Mouse (Mus musculus) small intestine, adult 2 months (tissue): ENCODE measurements around the gene Pex11b. TPM values are rescaled to one million over a fixed set of nuclear protein-coding genes. Genes with fewer than 3 reads are reported as not detected.

ENCODE experiments used
- H3K27ac ChIP-seq: fragments of 200-500 bp; 2 replicates; pipeline ENCODE4 v1.5.1; 2012; ENCODE audit warnings: low read depth, low read length, control low read depth, inconsistent platforms; ENCODE audit not compliant: insufficient read depth
- H3K27me3 ChIP-seq: fragments of 200-500 bp; 2 replicates; pipeline ENCODE4 v1.6.1; 2012; ENCODE audit warnings: mild to moderate bottlenecking, moderate library complexity, low read length, inconsistent platforms; ENCODE audit not compliant: control insufficient read depth, insufficient read depth
- H3K36me3 ChIP-seq: fragments of 200-500 bp; 2 replicates; pipeline ENCODE4 v1.6.1; 2012; ENCODE audit warnings: mild to moderate bottlenecking, low read length, control low read depth, inconsistent platforms; ENCODE audit not compliant: control insufficient read depth, insufficient read depth
- H3K4me1 ChIP-seq: fragments of 200-500 bp; 2 replicates; pipeline ENCODE4 v1.6.1; 2012; ENCODE audit warnings: low read length, inconsistent platforms, mixed read lengths; ENCODE audit not compliant: control insufficient read depth, insufficient read depth, insufficient read length
- H3K4me3 ChIP-seq: fragments of 200-500 bp; 2 replicates; pipeline ENCODE4 v1.5.1; 2012; ENCODE audit warnings: low read depth, mild to moderate bottlenecking, control low read depth, inconsistent platforms, low read length, moderate library complexity
- CTCF ChIP-seq: fragments of 200-500 bp; IDR thresholded peaks from 2 replicates; pipeline ENCODE4 v1.5.1; 2012; ENCODE audit warnings: low read depth, mild to moderate bottlenecking, control low read depth, inconsistent platforms, low read length, moderate library complexity, mixed read lengths; ENCODE audit not compliant: insufficient replicate concordance, insufficient read length; ENCODE audit errors: extremely low read depth
- POLR2A ChIP-seq: fragments of 200-500 bp; IDR thresholded peaks from 2 replicates; pipeline ENCODE4 v1.6.1; 2012; ENCODE audit warnings: low read depth, mild to moderate bottlenecking, control low read depth, inconsistent platforms, low read length, moderate library complexity
- WGBS: fragments of 180-500 bp; shearing (Covaris S2); methylation state at CpG from one replicate; pipeline ENCODE4 v1.1.7; 2018; 5-methylcytosine and 5-hydroxymethylcytosine counted together
- polyA plus RNA-seq: library from polyadenylated mRNA; depleted of rRNA; stranded (reverse); fragments of >200 nt; gene quantifications from 2 replicates; pipeline ENCODE4 v1.2.3, GENCODE M21; 2012

Pex11b gene
- polyA plus RNA-seq, 1 experiment: 21.1 TPM

DNA sequence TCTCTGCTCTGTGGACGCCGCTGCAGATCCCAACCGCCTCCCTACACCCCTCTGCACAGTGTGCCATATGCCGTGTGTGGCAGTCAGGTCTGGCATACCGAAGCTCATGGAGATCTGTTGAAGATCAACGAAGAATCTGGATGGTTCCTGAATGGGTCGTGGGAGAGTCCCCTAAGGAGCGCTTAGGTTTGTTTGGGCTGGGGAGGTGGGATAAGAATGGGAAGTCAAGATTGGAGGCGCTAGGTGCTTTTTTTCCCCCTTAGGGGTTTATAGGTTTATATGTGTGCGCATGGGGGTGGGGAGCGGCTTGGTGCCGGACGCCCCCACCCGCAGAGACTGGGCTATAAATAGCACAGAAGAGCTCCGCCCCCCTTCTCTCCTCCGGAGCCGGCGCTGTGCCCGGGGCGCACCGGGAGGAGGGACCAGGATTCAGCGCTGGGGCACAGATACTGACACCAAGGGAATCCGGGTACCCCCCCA is 38.9 kb upstream of the Pex11b start, which contains the start of gene Ankrd34a:
Ankrd34a (plus strand) TSS at position 409 of the 480 bp plus-strand sequence.
- Histone ChIP-seq H3K27ac (no peak within 1 kb of the TSS), H3K4me1 (peaks cover 11% of the 10 kb centered on the region; the same call in 1 of the 2 replicates), H3K36me3 (no peaks in the 10 kb centered on the region), H3K4me3 (peak within 1 kb of the TSS; percentile 45), H3K27me3 (peaks cover 40% of the 10 kb centered on the region)
- 4% methylated on average over 21 of the region's 23 CpGs for WGBS
- TF ChIP-seq CTCF (no peak), POLR2A (no peak)

- TF ChIP-seq CTCF: no peak
- TF ChIP-seq POLR2A: no peak
- Histone ChIP-seq H3K36me3 (no peaks in the 10 kb centered on the region), H3K27me3 (peaks cover 42% of the 10 kb centered on the region), H3K4me1 (peaks cover 11% of the 10 kb centered on the region; the same call in 1 of the 2 replicates), H3K4me3 (peak overlapping the region; percentile 45), H3K27ac (no peak overlapping the region)
- 2% methylated on average over 12 of the region's 12 CpGs for WGBS
These were observed 38.3 kb upstream of the Pex11b start for GRCm38 (mm10) chr3:96596855-96597254.

GRCm38 (mm10) chr3:96597435-96597891 is 37.7 kb upstream of the Pex11b start:
- WGBS: 1% methylated on average over 40 of the region's 40 CpGs
- no peak for TF ChIP-seq CTCF
- TF ChIP-seq POLR2A: no peak
- Histone ChIP-seq H3K27me3 (peaks cover 47% of the 10 kb centered on the region), H3K27ac (no peak overlapping the region), H3K36me3 (no peaks in the 10 kb centered on the region), H3K4me3 (peak overlapping the region; percentile 45), H3K4me1 (peaks cover 11% of the 10 kb centered on the region; the same call in 1 of the 2 replicates)

GRCm38 (mm10) chr3:96598156-96599068 is 36.8 kb upstream of the Pex11b start:
- Histone ChIP-seq H3K27ac (no peak overlapping the region), H3K36me3 (no peaks in the 10 kb centered on the region), H3K4me3 (peak overlapping the region; percentile 45), H3K4me1 (peaks cover 11% of the 10 kb centered on the region; the same call in 1 of the 2 replicates), H3K27me3 (peaks cover 47% of the 10 kb centered on the region)
- 4% methylated on average over 54 of the region's 54 CpGs for WGBS
- no peak for TF ChIP-seq CTCF
- TF ChIP-seq POLR2A: no peak; the same call in 1 of the 2 replicates

DNA sequence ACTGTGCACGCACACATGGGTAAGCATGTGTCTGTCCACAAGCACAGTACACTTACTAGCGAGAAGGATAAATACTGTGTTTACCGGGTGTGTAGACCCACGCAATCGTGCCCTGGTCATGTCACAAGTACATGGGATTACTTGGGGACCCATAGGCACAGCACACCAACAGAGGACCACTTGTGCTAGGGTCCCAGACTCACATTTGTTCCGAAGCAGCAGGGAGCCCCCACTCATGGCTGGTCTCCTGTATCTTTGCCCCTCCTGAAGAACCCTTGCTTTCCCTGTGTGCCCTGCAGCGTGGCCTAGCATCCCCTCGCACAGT is 36.1 kb upstream of the Pex11b start:
- no peak for TF ChIP-seq POLR2A
- peaks cover 47% of the 10 kb centered on the region for H3K27me3 ChIP-seq
- 60% methylated on average over 8 of the region's 8 CpGs for WGBS
- H3K4me3 ChIP-seq: no peak overlapping the region
- no peak overlapping the region for H3K27ac ChIP-seq
- no peaks in the 10 kb centered on the region for H3K36me3 ChIP-seq
- peaks cover 11% of the 10 kb centered on the region; the same call in 1 of the 2 replicates for H3K4me1 ChIP-seq

GRCm38 (mm10) chr3:96599411-96599810 is 35.8 kb upstream of the Pex11b start:
- no peaks in the 10 kb centered on the region for H3K36me3 ChIP-seq
- no peak overlapping the region for H3K27ac ChIP-seq
- peaks cover 11% of the 10 kb centered on the region; the same call in 1 of the 2 replicates for H3K4me1 ChIP-seq
- H3K4me3 ChIP-seq: no peak overlapping the region
- peaks cover 47% of the 10 kb centered on the region for H3K27me3 ChIP-seq
- no peak for TF ChIP-seq POLR2A
- no peak for TF ChIP-seq CTCF
- WGBS: 80% methylated on average over 3 of the region's 3 CpGs

GRCm38 (mm10) chr3:96600639-96601250 is 34.4 kb upstream of the Pex11b start, which contains the start of gene Lix1l:
Gene Lix1l (plus strand): TSS chr3:96601149.
- Histone ChIP-seq H3K27ac (peak within 1 kb of the TSS; percentile 34), H3K36me3 (no peaks in the 10 kb centered on the region), H3K4me1 (peaks cover 11% of the 10 kb centered on the region; the same call in 1 of the 2 replicates), H3K27me3 (peaks cover 47% of the 10 kb centered on the region), H3K4me3 (peak within 1 kb of the TSS; percentile 78)
- 2% methylated on average over 27 of the region's 27 CpGs for WGBS
- TF ChIP-seq POLR2A (peak; percentile 46), CTCF (no peak)
